Mouse (Mus musculus) kidney, adult 9 months (tissue): ENCODE measurements at regions not wholly inside any gene's neighbourhood (a gene's known extent, or its start where the extent isn't known, plus 50 kb on each side); places are given as distances from the start of the nearest gene placed in this dataset.
"Not testable (repeated sequence)": the region's sequence is repeated elsewhere in the genome, so short reads cannot be mapped to it uniquely, and the experiment has no call there.

Experiments
- DNase-seq: peaks from one replicate; pipeline ENCODE4 v3.0.0; 2022

DNA sequence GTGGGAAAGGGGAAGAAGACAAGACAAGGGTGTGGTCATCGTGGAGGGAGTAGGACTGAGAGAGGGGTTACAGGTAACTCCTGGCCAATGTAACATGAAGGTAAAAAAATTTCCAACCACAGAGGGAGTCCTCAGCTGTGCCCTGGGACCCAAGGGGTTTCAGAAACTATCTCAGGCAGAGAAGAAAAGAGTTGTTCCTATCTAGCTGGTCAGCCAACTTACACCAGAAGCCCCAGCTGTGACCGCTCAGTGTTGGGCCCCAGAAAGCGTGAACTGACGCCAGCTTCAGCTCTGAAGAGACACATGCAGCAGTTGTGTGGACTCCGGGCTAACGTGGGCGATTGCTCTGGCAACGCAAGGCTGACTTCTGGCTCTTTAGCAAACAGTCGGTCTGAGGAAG lies 52.2 kb downstream of the Rhob start:
- no peak for DNase-seq

DNA sequence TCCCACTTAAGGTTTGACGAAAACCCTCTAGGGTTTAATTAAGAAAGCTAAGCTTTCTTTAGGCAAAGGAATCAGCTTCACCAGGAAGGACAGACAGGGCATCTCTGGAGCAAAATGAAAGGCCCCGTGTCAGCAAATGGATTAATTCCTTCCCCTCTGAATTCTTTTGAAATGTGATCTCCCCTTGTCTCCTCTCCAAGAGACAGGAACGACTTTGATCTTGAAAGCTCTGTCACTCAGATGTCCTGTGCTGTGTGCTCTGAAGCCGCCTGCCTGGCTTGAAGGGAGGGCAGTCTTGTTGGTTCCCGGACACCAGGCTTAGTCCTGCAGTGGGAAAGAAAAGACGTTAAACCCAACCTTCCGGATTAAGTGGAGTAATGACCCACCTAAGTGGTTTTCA lies 52.8 kb downstream of the Rhob start:
- peak; percentile 33 for DNase-seq

- peak; percentile 48 for DNase-seq
Measured at GRCm38 (mm10) chr12:8444975-8445853, 54.6 kb downstream of the Rhob start.

GRCm38 (mm10) chr12:8443917-8444453 lies 55.8 kb downstream of the Rhob start:
- DNase-seq, result peak; percentile 72

GRCm38 (mm10) chr12:8443253-8443661 lies 56.6 kb downstream of the Rhob start:
- DNase-seq, result peak; percentile 83

GRCm38 (mm10) chr12:8441275-8441674 lies 58.5 kb downstream of the Rhob start:
- no peak for DNase-seq

GRCm38 (mm10) chr12:8440373-8440772 lies 59.4 kb downstream of the Rhob start:
- DNase-seq, result no peak

DNA sequence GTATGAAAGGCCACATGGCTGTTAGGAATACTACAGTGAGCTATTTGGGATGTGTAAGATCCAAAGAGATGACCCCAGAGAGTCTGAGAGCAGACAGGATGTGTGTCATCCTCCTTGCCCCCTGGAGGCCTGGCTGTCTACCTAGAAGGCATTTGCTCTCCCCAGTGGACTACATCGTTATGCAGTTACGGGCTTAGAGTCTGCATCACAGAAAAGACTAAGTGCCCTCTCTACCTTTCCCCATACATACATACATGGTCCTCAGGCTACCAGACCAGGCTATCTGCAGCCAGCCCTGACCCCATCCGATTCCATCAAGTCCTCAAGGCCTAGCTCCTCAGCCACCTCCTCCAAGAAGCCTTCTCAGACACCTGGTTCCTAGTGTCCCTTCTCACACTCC lies 59.9 kb downstream of the Rhob start:
- DNase-seq, result no peak

- no peak for DNase-seq
Measured at GRCm38 (mm10) chr12:8439486-8439885, 60.3 kb downstream of the Rhob start.

DNA sequence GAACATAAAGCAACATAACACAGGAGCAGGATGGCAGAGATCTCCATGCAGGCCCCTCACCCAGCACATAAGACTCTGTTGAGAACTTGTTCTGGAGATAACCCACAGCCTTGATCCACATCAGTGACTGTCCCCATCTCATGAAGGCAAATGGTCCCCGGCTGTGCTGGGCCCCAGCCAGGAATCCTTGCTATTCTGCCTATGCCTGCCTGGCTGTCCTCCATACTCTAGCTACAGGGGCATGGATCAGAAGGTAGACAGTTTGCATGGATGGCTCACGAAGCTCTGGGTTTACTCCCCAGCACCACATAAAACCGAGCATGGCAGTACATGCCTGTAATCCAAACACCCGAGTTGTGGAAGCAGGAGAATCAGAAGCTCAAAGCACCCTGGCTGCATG lies 61.2 kb downstream of the Rhob start:
- no peak for DNase-seq

GRCm38 (mm10) chr12:8436976-8437580 lies 62.7 kb downstream of the Rhob start:
- DNase-seq, result peak; percentile 37

DNA sequence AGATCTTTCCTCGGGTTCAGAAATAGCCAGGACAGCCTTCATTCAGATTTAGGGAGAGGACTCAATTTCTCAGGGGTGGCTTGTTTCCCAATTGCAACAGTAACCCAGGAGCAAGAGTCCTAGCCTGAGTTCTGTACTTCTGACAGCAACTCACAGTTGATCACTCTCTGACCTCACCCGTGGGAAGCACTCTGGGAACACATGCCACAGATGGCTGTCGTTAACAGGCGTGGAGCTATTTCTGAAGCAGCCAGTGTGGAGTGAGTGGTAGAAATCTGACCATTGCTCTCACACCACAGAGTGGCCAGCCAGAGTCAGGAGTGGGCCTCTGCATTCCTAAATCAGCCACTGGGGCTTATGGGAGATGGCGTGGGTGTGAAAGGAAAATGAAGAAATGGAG lies 63.3 kb downstream of the Rhob start:
- DNase-seq, result no peak

GRCm38 (mm10) chr12:8435651-8436348 lies 64.0 kb downstream of the Rhob start:
- not testable (repeated sequence) for DNase-seq

DNA sequence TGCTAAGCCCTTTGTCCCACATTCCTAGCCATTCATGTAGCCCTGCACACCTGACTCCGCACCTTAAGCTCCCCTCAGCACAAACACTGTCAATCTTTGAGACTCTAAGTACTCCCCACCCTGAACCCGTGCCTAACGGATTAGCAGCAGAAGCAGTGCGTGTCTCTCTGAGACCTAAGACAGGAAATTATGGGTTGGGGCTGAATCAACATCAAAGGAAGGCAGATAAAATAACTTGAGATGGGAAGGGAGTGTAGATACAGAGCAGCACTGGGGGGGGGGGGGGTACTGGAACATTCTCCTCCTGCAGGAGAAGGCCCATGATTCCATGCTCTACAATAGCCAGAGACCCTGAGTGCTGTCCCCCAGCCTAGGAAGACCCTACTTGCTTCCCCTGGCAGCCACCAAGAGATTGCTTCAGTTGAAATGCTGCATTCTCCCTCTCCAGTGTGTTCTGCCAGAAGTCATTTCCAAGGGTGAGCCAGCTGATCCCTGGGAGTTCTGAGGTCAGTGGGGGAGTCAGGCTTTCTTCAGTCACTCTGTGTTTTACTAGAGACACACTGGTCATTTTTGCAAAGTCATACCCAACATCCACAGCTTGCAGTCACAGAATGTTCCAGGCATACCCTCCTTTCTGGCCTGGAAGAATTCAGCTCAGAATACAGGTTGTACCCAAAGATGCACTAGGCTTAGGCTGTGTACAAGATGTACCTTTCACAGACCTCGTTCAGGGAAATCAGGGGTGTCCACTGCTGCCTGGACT lies 71.4 kb downstream of the Rhob start:
- peak; percentile 57 for DNase-seq

DNA sequence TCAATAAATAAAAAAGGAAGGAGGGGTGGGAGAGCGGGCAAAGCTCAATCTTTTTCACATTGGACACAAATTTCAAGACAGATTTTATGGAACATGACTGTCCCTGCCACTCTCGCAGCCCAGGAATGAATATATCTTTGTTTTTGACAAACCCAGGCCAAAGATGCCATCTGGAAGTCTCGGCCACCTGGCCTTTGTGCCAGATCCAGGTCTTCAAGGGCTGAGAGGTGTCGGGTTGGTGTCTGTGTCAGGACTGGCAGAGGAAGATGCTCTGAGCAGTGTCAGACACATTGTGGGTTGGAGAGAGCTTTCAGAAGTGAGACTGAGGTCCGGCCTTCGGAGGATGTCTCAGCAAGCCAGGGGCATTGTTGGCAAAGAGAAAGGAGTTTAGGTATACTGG lies 75.3 kb downstream of the Rhob start:
- no peak for DNase-seq

DNA sequence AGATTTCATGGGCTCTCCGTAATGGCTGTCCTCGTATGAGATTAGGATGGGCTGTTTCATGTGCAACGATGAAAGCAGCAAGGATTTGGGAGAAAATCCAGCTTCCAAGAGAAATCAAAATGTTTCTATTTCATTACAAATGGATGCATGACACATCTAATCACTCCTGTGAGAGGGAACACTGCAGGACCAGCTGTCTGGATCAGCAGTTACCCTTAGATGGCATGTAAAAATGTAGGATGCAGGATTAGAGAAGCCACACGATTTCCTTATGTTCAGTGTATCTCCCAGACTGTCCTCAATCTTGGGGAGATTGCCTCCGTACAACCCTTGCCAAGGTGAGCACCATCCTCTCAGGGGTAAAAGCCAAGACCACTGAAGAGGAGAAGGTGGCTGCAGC lies 77.1 kb downstream of the Rhob start:
- no peak for DNase-seq

DNA sequence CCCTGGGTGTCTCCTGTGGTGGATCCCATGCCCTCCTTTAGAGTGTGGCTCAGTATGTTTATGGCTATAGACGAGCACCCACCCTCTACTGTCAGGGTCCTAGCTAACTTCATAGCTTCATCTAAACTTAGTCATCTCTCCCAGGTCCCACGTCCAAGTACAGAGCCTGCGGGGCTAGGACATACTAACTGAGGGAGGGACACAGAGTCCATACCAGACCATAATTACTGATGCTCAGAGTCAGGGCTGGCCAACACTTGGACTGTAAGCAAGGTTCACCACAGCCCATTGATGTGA lies 78.6 kb downstream of the Rhob start:
- no peak for DNase-seq

DNA sequence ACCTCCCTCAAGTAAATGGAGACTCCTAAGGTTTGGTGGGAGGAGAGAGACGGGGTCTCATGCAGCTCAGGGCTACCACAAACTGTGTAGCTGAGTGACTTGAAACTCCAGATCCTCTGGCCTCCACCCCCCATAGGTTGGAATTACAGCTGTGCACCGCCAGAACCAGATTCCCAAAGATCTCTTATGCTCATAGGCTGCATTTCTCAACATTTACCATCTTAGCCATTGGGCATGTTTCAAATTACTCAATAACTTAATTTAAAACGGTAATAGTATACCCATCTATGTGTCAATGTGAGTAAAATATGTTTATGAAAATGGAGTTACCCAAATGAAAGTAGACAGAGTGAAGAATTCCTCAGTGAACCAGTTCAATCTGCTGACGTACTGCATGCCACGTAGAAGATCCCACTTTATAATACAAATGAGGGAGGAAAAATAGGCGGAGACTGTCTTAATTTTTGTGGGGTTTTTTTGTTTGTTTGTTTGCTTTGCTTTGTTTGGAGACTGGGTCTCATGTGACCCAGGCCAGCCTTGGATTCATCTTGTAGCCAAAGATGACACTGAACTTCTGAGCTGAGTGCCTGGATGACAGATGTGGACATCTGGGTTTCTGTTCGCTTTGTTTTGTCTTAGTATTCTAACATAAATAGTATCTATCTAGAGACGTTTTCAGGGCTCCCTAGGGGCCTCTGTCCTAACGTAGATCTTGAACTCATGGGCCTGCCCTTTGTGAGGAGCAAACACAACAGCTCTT lies 79.1 kb downstream of the Rhob start:
- peak; percentile 43 for DNase-seq

GRCm38 (mm10) chr12:8418890-8419289 lies 80.9 kb downstream of the Rhob start:
- DNase-seq, result no peak

DNA sequence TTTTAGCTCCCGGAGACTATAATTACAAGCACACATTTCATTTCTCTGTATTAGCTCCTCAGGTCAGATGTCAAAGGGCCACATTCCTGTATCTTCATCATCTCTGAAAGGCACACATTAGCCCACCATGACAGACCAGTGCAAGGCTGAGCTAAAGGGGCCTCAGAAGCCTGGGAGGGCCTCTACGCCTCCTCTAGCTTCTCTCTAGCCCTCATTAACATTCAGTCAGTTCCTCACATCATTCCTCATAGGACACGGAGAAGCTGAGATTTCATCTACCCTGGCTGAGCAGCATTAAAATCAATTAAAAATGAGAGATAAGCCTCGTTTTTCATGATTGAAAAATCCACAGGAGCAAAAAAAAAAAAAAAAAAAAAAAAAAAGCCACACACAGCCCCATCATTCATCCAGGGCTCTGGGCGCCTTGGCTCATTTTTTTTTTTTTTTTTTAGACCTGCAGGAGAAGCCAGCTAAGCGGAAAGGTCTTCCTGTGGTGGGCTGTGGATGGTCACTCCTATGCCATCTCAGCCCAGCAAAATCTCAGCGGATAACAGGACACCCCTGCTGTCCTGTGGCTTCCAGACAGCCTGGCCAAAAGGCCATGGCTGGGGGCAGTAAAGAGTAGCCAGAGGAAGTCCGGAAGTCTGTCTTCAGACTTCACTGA lies 82.5 kb downstream of the Rhob start:
- DNase-seq, result no peak

GRCm38 (mm10) chr12:8412125-8412524 lies 87.7 kb downstream of the Rhob start:
- no peak for DNase-seq
